Mouse (Mus musculus): Measurements from ENCODE around the gene Olfr237-ps1. TPM values are rescaled to one million over a fixed set of nuclear protein-coding genes. Genes with fewer than 3 reads are reported as not detected.
"Not testable (repeated sequence)": the region's sequence is repeated elsewhere in the genome, so short reads cannot be mapped to it uniquely, and the experiment has no call there.

The Olfr237-ps1 gene
- not detected in 2 replicates for polyA plus RNA-seq (2016; fragmentation: Nextera tagmentation; extraction: Ambion mirVana)

GRCm38 (mm10) chr6:43146267-43146666 lies at the start of gene Olfr237-ps1:
Gene Olfr237-ps1, plus strand, starts transcription at chr6:43146567.
- H3K36me3 ChIP-seq (replicated peaks); H3K27ac ChIP-seq; H3K9me3 ChIP-seq; H3K27me3 ChIP-seq; ATAC-seq (ENCODE audit: low FRiP score); H3K4me3 ChIP-seq (replicated peaks); H3K4me1 ChIP-seq; H3K4me2 ChIP-seq; H3K9ac ChIP-seq: not testable (repeated sequence)
- WGBS, result 88% methylated on average over 2 of the region's 2 CpGs

DNA sequence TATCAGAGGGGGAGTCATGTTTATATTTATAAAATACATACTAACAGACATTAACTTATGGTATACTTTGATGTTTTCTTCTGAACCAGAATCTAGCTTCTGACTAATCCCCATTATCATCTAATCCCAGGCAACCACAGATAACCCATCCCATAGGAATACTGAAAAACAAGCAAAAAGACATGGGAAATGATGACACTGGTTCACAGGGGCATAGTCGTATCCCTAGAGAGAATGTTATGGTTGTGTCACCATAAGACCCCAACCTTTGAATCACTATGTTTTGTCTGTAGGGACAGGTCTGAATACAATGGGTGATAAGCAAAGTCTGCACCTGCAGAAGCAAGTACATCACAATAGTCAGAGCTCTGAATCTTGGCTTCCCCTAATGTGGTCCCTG lies 40.3 kb upstream of the Olfr237-ps1 start, which contains the start of gene Olfr441:
Gene Olfr441, plus strand, starts transcription at position 301 of the 400 bp plus-strand sequence.
- not testable (repeated sequence) for H3K4me2 ChIP-seq; H3K4me3 ChIP-seq (replicated peaks); H3K9me3 ChIP-seq; H3K36me3 ChIP-seq (replicated peaks); H3K27me3 ChIP-seq; ATAC-seq (ENCODE audit: low FRiP score); H3K4me1 ChIP-seq; H3K9ac ChIP-seq; H3K27ac ChIP-seq
- WGBS, result 96% methylated on average over 1 of the region's 1 CpGs

GRCm38 (mm10) chr6:43159502-43159901 lies 13.1 kb downstream of the Olfr237-ps1 start:
- Histone ChIP-seq H3K36me3 (replicated peaks) (no peaks in the 10 kb centered on the region), H3K27ac (no peak overlapping the region), H3K9ac (no peak overlapping the region), H3K9me3 (no peaks in the 10 kb centered on the region), H3K27me3 (no peaks in the 10 kb centered on the region), H3K4me2 (no peak overlapping the region), H3K4me1 (no peaks in the 10 kb centered on the region), H3K4me3 (replicated peaks) (no peak overlapping the region)
- no peak for ATAC-seq (ENCODE audit: low FRiP score)
- 58% methylated on average over 1 of the region's 1 CpGs for WGBS

GRCm38 (mm10) chr6:43162982-43163381 lies 16.6 kb downstream of the Olfr237-ps1 start, which contains the start of gene Olfr437:
Gene Olfr437, plus strand, starts transcription at chr6:43163282.
- no peak for ATAC-seq (ENCODE audit: low FRiP score)
- H3K27ac ChIP-seq, result no peak within 1 kb of the TSS
- H3K4me1 ChIP-seq, result no peaks in the 10 kb centered on the region
- H3K36me3 ChIP-seq (replicated peaks), result no peaks in the 10 kb centered on the region
- no peak within 1 kb of the TSS for H3K4me2 ChIP-seq
- no peak within 1 kb of the TSS for H3K9ac ChIP-seq
- H3K27me3 ChIP-seq, result no peaks in the 10 kb centered on the region
- WGBS, result 71% methylated on average over 3 of the region's 3 CpGs
- no peaks in the 10 kb centered on the region for H3K9me3 ChIP-seq
- no peak within 1 kb of the TSS for H3K4me3 ChIP-seq (replicated peaks)

- Histone ChIP-seq H3K9ac (no peak overlapping the region), H3K4me1 (no peaks in the 10 kb centered on the region), H3K27ac (no peak overlapping the region), H3K27me3 (no peaks in the 10 kb centered on the region), H3K9me3 (no peaks in the 10 kb centered on the region), H3K4me2 (no peak overlapping the region), H3K4me3 (replicated peaks) (no peak overlapping the region), H3K36me3 (replicated peaks) (no peaks in the 10 kb centered on the region)
- 94% methylated on average over 4 of the region's 4 CpGs for WGBS
- ATAC-seq (ENCODE audit: low FRiP score), result no peak
Observed at GRCm38 (mm10) chr6:43167246-43167645, 20.9 kb downstream of the Olfr237-ps1 start.

GRCm38 (mm10) chr6:43171840-43172239 lies 25.5 kb downstream of the Olfr237-ps1 start, which contains the start of gene Olfr13:
Gene Olfr13, plus strand, starts transcription at chr6:43172140.
- no peaks in the 10 kb centered on the region for H3K9me3 ChIP-seq
- ATAC-seq (ENCODE audit: low FRiP score), result no peak
- no peaks in the 10 kb centered on the region for H3K36me3 ChIP-seq (replicated peaks)
- H3K27me3 ChIP-seq, result no peaks in the 10 kb centered on the region
- H3K27ac ChIP-seq, result no peak within 1 kb of the TSS
- no peak within 1 kb of the TSS for H3K4me3 ChIP-seq (replicated peaks)
- 76% methylated on average over 4 of the region's 4 CpGs for WGBS
- no peaks in the 10 kb centered on the region for H3K4me1 ChIP-seq
- no peak within 1 kb of the TSS for H3K4me2 ChIP-seq
- no peak within 1 kb of the TSS for H3K9ac ChIP-seq

GRCm38 (mm10) chr6:43178129-43178528 lies 31.8 kb downstream of the Olfr237-ps1 start:
- H3K36me3 ChIP-seq (replicated peaks), result no peaks in the 10 kb centered on the region
- H3K27ac ChIP-seq, result no peak overlapping the region
- H3K9me3 ChIP-seq, result no peaks in the 10 kb centered on the region
- 64% methylated on average over 1 of the region's 1 CpGs for WGBS
- H3K9ac ChIP-seq, result no peak overlapping the region
- no peak for ATAC-seq (ENCODE audit: low FRiP score)
- H3K4me1 ChIP-seq, result peaks cover 4% of the 10 kb centered on the region; the same call in 1 of the 2 replicates
- no peak overlapping the region for H3K4me2 ChIP-seq
- H3K27me3 ChIP-seq, result no peaks in the 10 kb centered on the region
- no peak overlapping the region for H3K4me3 ChIP-seq (replicated peaks)

DNA sequence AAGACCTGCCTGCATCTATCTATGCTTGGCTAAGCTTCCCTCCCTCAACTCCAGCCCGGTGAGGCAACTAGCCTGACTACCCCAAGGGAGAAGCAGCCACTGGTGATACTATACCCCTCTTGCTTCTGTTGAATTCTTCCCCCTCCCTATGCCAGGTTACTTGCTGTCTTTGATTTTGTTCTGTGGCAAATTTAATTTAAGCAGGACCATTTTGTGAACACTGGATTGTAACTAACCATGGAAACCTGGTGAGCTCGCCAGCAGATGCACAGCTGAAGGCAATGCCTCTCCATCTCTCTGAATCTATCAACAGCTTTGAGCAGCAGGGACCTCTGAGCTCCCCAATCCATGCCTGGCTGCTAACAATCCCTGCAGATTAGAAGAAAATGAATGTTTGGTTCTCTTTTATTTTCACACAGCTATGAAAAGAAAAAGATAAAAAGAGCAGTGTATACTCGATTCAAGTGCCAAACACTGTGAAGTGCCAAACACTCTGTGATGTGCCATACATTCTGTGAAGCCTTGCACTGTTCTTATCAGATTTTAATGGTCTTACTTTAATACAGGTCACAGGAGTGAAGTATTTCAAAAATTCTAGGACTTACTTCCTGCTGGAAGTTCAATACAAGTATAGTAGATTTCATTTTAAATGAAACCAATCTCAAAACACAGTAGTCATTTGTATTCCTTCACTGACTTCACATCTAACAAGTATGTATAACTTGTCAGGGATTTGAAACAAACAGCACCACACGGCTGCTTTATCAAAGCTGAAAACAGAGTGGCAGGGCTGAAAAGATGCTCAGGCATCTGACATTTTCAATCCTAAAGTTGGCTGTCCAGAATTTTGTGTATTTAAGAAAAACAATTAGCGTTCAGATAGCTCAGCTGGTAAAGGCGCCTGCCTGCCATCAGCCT lies 32.5 kb downstream of the Olfr237-ps1 start:
- H3K27ac ChIP-seq, result no peak overlapping the region
- no peak overlapping the region for H3K4me2 ChIP-seq
- no peak overlapping the region for H3K4me3 ChIP-seq (replicated peaks)
- no peaks in the 10 kb centered on the region for H3K27me3 ChIP-seq
- peaks cover 4% of the 10 kb centered on the region; the same call in 1 of the 2 replicates for H3K4me1 ChIP-seq
- no peaks in the 10 kb centered on the region for H3K36me3 ChIP-seq (replicated peaks)
- 49% methylated on average over 6 of the region's 6 CpGs for WGBS
- H3K9ac ChIP-seq, result no peak overlapping the region
- H3K9me3 ChIP-seq, result no peaks in the 10 kb centered on the region
- no peak for ATAC-seq (ENCODE audit: low FRiP score)

GRCm38 (mm10) chr6:43190986-43191385 lies 44.6 kb downstream of the Olfr237-ps1 start:
- 91% methylated on average over 3 of the region's 3 CpGs for WGBS
- H3K4me3 ChIP-seq (replicated peaks), result no peak overlapping the region
- no peaks in the 10 kb centered on the region for H3K4me1 ChIP-seq
- H3K9me3 ChIP-seq, result no peaks in the 10 kb centered on the region
- ATAC-seq (ENCODE audit: low FRiP score), result no peak
- no peak overlapping the region for H3K4me2 ChIP-seq
- no peak overlapping the region for H3K9ac ChIP-seq
- H3K27me3 ChIP-seq, result no peaks in the 10 kb centered on the region
- no peaks in the 10 kb centered on the region for H3K36me3 ChIP-seq (replicated peaks)
- H3K27ac ChIP-seq, result no peak overlapping the region

DNA sequence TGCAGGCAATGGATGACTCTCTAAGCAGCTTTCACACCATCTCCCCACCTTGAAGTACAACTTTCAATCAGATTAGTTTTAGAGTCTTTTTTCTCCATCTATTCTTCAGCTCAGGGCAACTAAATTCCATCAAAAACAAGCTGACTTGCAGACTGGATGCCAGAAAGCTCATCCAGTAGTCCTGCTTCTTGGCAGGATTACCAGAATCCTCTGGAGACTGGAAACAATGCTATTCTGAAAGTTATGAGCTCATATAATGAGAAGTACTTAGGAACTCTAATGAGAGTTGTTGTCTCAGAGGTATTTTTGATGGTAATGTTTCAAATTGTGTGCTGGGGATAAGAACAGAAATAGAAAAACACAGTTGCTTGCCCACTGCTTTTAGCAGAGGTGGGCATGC lies 50.4 kb downstream of the Olfr237-ps1 start, which contains the start of gene Olfr435:
Gene Olfr435, plus strand, starts transcription at position 366 of the 400 bp plus-strand sequence.
- H3K36me3 ChIP-seq (replicated peaks), result no peaks in the 10 kb centered on the region
- H3K27me3 ChIP-seq, result no peaks in the 10 kb centered on the region
- H3K9ac ChIP-seq, result no peak within 1 kb of the TSS
- no peaks in the 10 kb centered on the region for H3K9me3 ChIP-seq
- ATAC-seq (ENCODE audit: low FRiP score), result no peak
- H3K27ac ChIP-seq, result no peak within 1 kb of the TSS
- H3K4me2 ChIP-seq, result no peak within 1 kb of the TSS
- H3K4me1 ChIP-seq, result no peaks in the 10 kb centered on the region
- no peak within 1 kb of the TSS for H3K4me3 ChIP-seq (replicated peaks)

DNA sequence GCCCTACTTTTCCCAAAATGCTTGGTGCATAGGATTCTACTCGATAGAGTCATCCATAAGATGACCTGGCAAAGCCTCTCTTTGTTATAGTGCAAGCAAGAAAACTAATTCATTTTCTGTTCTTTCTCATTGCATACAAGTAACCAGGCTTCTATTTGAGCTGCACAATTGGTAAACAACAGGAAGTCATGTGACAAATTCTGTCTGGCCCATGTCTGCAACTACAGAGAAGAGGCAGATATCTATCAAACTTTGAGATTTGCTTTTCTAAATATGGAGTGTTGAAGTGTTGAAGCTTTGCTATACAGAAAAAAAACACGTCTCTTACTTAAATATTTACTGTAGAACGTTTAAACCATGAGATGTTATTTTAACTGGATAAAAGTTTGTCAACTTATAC lies 51.7 kb downstream of the Olfr237-ps1 start:
- Histone ChIP-seq H3K36me3 (replicated peaks) (no peaks in the 10 kb centered on the region), H3K4me1 (no peaks in the 10 kb centered on the region), H3K4me2 (no peak overlapping the region), H3K4me3 (replicated peaks) (no peak overlapping the region), H3K9ac (no peak overlapping the region), H3K9me3 (no peaks in the 10 kb centered on the region), H3K27ac (no peak overlapping the region), H3K27me3 (no peaks in the 10 kb centered on the region)
- no peak for ATAC-seq (ENCODE audit: low FRiP score)
- whole genome bisulfite sequencing, result 84% methylated on average over 3 of the region's 3 CpGs

DNA sequence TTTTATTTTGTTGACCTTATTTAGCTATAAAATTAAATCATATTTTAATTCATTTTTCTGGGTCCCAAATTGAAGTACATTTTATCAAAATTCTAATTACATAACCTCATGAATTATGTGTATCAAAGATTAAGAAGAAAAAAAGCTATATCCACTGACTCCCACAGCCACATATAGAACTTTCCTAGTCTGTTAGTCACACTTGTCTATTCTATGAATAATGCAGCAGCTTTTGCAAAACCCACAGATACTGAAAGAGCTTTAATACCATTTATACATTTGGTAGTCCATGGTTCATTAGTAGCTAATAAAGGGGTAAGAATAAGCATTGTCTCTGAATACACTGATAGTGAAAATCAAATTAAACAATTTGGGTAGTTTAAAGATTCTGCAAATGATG lies 56.4 kb downstream of the Olfr237-ps1 start:
- no peaks in the 10 kb centered on the region for H3K9me3 ChIP-seq
- H3K27ac ChIP-seq, result no peak overlapping the region
- H3K4me3 ChIP-seq (replicated peaks), result no peak overlapping the region
- no peaks in the 10 kb centered on the region for H3K4me1 ChIP-seq
- H3K4me2 ChIP-seq, result no peak overlapping the region
- H3K27me3 ChIP-seq, result no peaks in the 10 kb centered on the region
- no peaks in the 10 kb centered on the region for H3K36me3 ChIP-seq (replicated peaks)
- ATAC-seq (ENCODE audit: low FRiP score), result no peak
- no peak overlapping the region for H3K9ac ChIP-seq

- Histone ChIP-seq H3K9me3 (no peaks in the 10 kb centered on the region), H3K4me3 (replicated peaks) (no peak overlapping the region), H3K36me3 (replicated peaks) (no peaks in the 10 kb centered on the region), H3K4me2 (no peak overlapping the region), H3K9ac (no peak overlapping the region), H3K4me1 (no peaks in the 10 kb centered on the region), H3K27ac (no peak overlapping the region), H3K27me3 (no peaks in the 10 kb centered on the region)
- no peak for ATAC-seq (ENCODE audit: low FRiP score)
- WGBS, result 30% methylated on average over 2 of the region's 2 CpGs
Observed at GRCm38 (mm10) chr6:43205355-43205754, 59.0 kb downstream of the Olfr237-ps1 start.

All from forebrain, embryonic 12.5 days (tissue).